Mouse (Mus musculus) liver, postnatal 0 days (tissue): ENCODE measurements around the gene Ift22.

Experiments used
- CTCF ChIP-seq: sonication (generic); IDR thresholded peaks from 2 replicates; pipeline ENCODE4 v1.5.1; 2016; ENCODE audit warnings: antibody characterized with exemption, low read depth
- EP300 ChIP-seq: IDR thresholded peaks from 2 replicates; pipeline ENCODE4 v1.6.1; 2016; ENCODE audit warnings: antibody characterized with exemption, low read depth, mild to moderate bottlenecking

DNA sequence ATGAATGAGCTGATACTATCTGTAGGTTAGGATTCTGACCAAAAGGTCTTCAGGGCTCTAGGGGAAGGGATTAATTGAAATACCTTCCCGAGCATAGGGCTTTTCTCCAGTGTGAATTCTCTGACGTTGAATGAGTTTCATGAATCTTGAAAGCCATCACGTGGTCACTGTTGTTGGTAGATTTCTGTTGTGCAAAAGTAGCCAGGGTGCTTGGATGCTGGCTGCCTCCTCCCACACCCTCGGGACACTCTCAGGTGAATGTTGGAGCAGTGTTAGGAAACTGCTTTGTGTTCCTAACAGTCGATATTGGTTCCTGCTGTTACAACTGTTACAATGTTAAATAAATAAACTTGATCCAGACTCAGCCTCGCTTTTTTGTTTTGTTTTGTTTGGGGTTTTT, 28.8 kb downstream of the Ift22 start:
- no peak for TF ChIP-seq CTCF
- no peak for TF ChIP-seq EP300
